Mouse (Mus musculus): ENCODE data around the gene Foxo1. TPM values are rescaled to one million over a fixed set of nuclear protein-coding genes. Genes with fewer than 3 reads are reported as not detected.

Gene Foxo1
- polyA plus RNA-seq, 1 experiment from 2014 or later: 5.8 TPM

DNA sequence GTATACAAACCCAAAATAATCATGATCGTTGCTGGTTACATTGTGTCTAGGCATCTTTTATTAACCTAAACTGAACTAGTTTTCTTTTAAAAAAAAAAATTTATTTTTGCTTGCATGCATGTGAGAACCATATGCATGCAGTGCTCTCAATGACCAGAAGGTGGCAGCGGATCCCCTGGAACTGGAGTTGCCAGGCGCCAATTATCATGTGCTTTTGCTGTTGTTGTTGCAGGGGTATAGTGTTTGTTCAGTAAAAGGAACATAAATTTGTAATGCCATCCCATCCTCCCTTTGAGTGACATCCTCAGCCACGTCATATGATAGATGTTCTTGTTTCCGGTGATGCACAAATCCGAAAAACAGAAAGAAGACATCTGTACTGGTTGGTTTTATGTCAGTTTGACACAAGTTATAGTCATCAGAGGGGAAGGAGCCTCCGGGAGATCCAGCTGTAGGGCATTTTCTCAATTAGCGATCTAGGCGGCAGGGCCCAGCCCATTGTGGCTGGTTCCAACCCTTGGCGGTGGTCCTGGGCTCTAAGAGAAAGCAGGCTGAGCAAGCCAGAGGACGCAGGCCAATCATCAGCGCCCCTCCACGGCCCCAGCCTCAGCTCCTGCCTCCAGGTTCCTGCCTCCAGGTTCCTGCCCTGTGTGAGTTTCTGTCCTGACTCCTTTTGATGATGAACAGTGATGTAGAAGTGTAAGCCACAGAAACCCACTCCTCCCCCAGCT, 5.5 kb upstream of the Foxo1 start:
- Histone ChIP-seq H3K9me3 (replicated peaks; ENCODE audit: control insufficient read depth, low read length) (no peaks in the 10 kb centered on the region), H3K9ac (replicated peaks; ENCODE audit: low read length) (no peak overlapping the region), H3K27ac (replicated peaks; ENCODE audit: low read depth, low read length) (no peak overlapping the region), H3K4me2 (ENCODE audit: low read depth, low read length) (no peak overlapping the region), H3K4me3 (ENCODE audit: low read depth, low read length) (no peak overlapping the region), H3K36me3 (replicated peaks; ENCODE audit: control insufficient read depth, insufficient read depth, low read depth, low read length) (no peaks in the 10 kb centered on the region), H3K27me3 (ENCODE audit: control insufficient read depth, insufficient read depth, low read length) (peaks cover 6% of the 10 kb centered on the region), H3K4me1 (ENCODE audit: control insufficient read depth, insufficient read depth, low read length) (no peaks in the 10 kb centered on the region)
- ATAC-seq (replicated peaks; ENCODE audit: insufficient number of reproducible peaks, low FRiP score, low TSS enrichment, low read depth) (no peak), DNase-seq (ENCODE audit: low spot score) (peak; percentile 88)
- 45% methylated on average over 13 of the region's 13 CpGs for WGBS

DNA sequence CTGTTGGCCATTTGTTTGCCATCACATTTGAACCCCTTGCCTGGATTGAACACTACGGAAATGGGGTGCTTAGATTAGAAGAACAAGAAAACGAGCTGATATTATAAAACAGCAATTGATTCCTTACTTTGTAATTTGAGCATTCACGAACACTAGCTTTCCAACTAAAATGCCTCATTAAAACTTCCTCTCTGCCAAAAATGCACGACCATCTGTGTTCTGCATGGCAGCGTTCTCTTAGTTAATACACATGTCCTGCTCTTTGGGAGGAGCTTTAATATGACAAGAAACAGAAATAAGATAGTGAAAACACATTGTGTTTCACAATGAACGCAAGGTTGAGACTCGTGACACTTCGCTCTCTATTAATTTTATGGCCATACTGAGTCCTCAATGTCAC, 3.8 kb upstream of the Foxo1 start:
- no peaks in the 10 kb centered on the region for H3K36me3 ChIP-seq (replicated peaks; ENCODE audit: control insufficient read depth, insufficient read depth, low read depth, low read length)
- no peak for ATAC-seq (replicated peaks; ENCODE audit: insufficient number of reproducible peaks, low FRiP score, low TSS enrichment, low read depth)
- no peaks in the 10 kb centered on the region for H3K9me3 ChIP-seq (replicated peaks; ENCODE audit: control insufficient read depth, low read length)
- DNase-seq (ENCODE audit: low spot score): no peak
- H3K9ac ChIP-seq (replicated peaks; ENCODE audit: low read length): no peak overlapping the region
- peaks cover 6% of the 10 kb centered on the region for H3K27me3 ChIP-seq (ENCODE audit: control insufficient read depth, insufficient read depth, low read length)
- H3K27ac ChIP-seq (replicated peaks; ENCODE audit: low read depth, low read length): no peak overlapping the region
- 68% methylated on average over 8 of the region's 8 CpGs for WGBS
- no peaks in the 10 kb centered on the region for H3K4me1 ChIP-seq (ENCODE audit: control insufficient read depth, insufficient read depth, low read length)
- H3K4me3 ChIP-seq (ENCODE audit: low read depth, low read length): no peak overlapping the region
- H3K4me2 ChIP-seq (ENCODE audit: low read depth, low read length): no peak overlapping the region

DNA sequence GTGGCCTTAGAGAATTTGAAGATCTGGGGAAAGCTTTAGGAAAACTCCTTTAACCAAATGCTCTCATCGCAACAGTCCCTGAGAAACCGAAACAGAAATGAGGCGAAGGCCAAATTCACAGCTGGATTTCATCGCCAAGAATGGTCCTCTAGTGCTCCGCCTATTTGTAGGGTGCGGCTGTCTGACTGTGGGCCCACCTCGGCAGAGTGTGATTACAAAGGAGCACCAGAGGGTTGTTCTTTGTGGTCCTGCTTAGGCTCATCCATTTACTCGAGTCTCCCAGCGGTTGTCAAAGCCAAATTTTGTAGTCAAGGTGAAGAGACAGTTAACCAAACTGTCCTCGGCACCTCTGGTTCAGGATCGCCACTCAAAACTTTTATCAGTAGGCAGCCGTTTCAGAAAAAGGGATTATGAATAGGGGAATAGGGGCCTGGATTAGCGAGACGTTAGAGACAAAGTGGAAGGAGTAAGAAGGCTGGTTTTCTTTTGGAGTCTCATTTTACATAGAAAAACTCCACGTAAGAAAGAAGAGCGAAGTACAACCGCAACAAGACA, 1.5 kb upstream of the Foxo1 start:
- no peak overlapping the region for H3K27ac ChIP-seq (replicated peaks; ENCODE audit: low read depth, low read length)
- no peaks in the 10 kb centered on the region for H3K4me1 ChIP-seq (ENCODE audit: control insufficient read depth, insufficient read depth, low read length)
- H3K4me3 ChIP-seq (ENCODE audit: low read depth, low read length): peak overlapping the region; percentile 84; the same call in 1 of the 2 replicates
- ATAC-seq (replicated peaks; ENCODE audit: insufficient number of reproducible peaks, low FRiP score, low TSS enrichment, low read depth) (no peak), DNase-seq (ENCODE audit: low spot score) (no peak)
- no peak overlapping the region for H3K9ac ChIP-seq (replicated peaks; ENCODE audit: low read length)
- 9% methylated on average over 17 of the region's 17 CpGs for WGBS
- H3K9me3 ChIP-seq (replicated peaks; ENCODE audit: control insufficient read depth, low read length): no peaks in the 10 kb centered on the region
- H3K4me2 ChIP-seq (ENCODE audit: low read depth, low read length): no peak overlapping the region
- peaks cover 6% of the 10 kb centered on the region for H3K27me3 ChIP-seq (ENCODE audit: control insufficient read depth, insufficient read depth, low read length)
- H3K36me3 ChIP-seq (replicated peaks; ENCODE audit: control insufficient read depth, insufficient read depth, low read depth, low read length): no peaks in the 10 kb centered on the region

DNA sequence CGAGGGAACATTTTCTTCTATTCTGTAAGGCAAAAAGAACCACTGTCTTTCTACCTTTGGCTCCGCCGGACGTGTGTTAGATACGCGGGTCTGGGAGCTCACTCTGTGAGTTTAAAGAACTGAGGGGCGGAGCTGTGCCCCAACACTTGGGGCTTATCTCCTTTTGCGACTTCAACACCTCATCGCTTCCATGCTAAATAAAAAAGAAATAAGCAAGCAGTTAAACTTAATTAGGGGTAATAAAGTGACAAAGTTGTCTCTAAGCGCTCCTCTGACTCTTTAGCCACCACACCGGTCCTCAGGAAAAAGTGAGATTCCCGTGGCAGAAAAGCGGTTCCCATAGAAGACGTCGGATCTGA, 864 bp upstream of the Foxo1 start:
- ATAC-seq (replicated peaks; ENCODE audit: insufficient number of reproducible peaks, low FRiP score, low TSS enrichment, low read depth): no peak
- Histone ChIP-seq H3K9me3 (replicated peaks; ENCODE audit: control insufficient read depth, low read length) (no peaks in the 10 kb centered on the region), H3K27ac (replicated peaks; ENCODE audit: low read depth, low read length) (no peak overlapping the region), H3K4me3 (ENCODE audit: low read depth, low read length) (peak overlapping the region; percentile 84), H3K27me3 (ENCODE audit: control insufficient read depth, insufficient read depth, low read length) (peaks cover 6% of the 10 kb centered on the region), H3K9ac (replicated peaks; ENCODE audit: low read length) (peak overlapping the region; percentile 61), H3K4me1 (ENCODE audit: control insufficient read depth, insufficient read depth, low read length) (no peaks in the 10 kb centered on the region), H3K4me2 (ENCODE audit: low read depth, low read length) (peak overlapping the region; percentile 95), H3K36me3 (replicated peaks; ENCODE audit: control insufficient read depth, insufficient read depth, low read depth, low read length) (no peaks in the 10 kb centered on the region)
- DNase-seq (ENCODE audit: low spot score): peak; percentile 26
- WGBS: under 1% methylated on average over 15 of the region's 15 CpGs

DNA sequence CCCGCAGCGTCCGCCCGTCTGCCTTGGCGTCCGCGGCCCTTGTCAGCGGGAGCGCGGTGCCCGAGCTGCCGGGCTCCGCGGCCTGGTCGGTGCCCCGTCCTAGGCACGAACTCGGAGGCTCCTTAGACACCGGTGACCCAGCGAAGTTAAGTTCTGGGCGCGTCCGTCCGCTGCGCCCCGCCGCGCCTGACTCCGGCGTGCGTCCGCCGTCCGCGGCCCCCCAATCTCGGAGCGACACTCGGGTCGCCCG, 276 bp downstream of the Foxo1 start:
- WGBS: 0% methylated on average over 34 of the region's 40 CpGs
- DNase-seq (ENCODE audit: low spot score) (no peak), ATAC-seq (replicated peaks; ENCODE audit: insufficient number of reproducible peaks, low FRiP score, low TSS enrichment, low read depth) (peak; percentile 44)
- no peaks in the 10 kb centered on the region for H3K36me3 ChIP-seq (replicated peaks; ENCODE audit: control insufficient read depth, insufficient read depth, low read depth, low read length)
- H3K4me3 ChIP-seq (ENCODE audit: low read depth, low read length): peak overlapping the region; percentile 84
- peak overlapping the region; percentile 65 for H3K27ac ChIP-seq (replicated peaks; ENCODE audit: low read depth, low read length)
- no peaks in the 10 kb centered on the region for H3K9me3 ChIP-seq (replicated peaks; ENCODE audit: control insufficient read depth, low read length)
- H3K4me2 ChIP-seq (ENCODE audit: low read depth, low read length): peak overlapping the region; percentile 97
- peak overlapping the region; percentile 80 for H3K9ac ChIP-seq (replicated peaks; ENCODE audit: low read length)
- H3K4me1 ChIP-seq (ENCODE audit: control insufficient read depth, insufficient read depth, low read length): no peaks in the 10 kb centered on the region
- H3K27me3 ChIP-seq (ENCODE audit: control insufficient read depth, insufficient read depth, low read length): peaks cover 6% of the 10 kb centered on the region

DNA sequence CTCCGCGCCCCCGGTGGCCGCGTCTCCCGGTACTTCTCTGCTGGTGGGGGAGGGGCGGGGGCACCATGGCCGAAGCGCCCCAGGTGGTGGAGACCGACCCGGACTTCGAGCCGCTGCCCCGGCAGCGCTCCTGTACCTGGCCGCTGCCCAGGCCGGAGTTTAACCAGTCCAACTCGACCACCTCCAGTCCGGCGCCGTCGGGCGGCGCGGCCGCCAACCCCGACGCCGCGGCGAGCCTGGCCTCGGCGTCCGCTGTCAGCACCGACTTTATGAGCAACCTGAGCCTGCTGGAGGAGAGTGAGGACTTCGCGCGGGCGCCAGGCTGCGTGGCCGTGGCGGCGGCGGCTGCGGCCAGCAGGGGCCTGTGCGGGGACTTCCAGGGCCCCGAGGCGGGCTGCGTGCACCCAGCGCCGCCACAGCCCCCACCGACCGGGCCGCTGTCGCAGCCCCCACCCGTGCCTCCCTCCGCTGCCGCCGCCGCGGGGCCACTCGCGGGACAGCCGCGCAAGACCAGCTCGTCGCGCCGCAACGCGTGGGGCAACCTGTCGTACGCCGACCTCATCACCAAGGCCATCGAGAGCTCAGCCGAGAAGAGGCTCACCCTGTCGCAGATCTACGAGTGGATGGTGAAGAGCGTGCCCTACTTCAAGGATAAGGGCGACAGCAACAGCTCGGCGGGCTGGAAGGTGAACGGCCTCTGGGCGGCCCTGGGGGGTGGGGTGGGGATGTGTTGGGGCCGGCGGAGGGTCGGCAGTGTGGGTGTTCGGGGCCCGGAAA, 789 bp downstream of the Foxo1 start:
- under 1% methylated on average over 81 of the region's 89 CpGs for WGBS
- peak overlapping the region; percentile 97 for H3K4me2 ChIP-seq (ENCODE audit: low read depth, low read length)
- no peaks in the 10 kb centered on the region for H3K4me1 ChIP-seq (ENCODE audit: control insufficient read depth, insufficient read depth, low read length)
- H3K36me3 ChIP-seq (replicated peaks; ENCODE audit: control insufficient read depth, insufficient read depth, low read depth, low read length): no peaks in the 10 kb centered on the region
- peak; percentile 43 for DNase-seq (ENCODE audit: low spot score)
- peak; percentile 21; the same call in 1 of the 2 replicates for ATAC-seq (replicated peaks; ENCODE audit: insufficient number of reproducible peaks, low FRiP score, low TSS enrichment, low read depth)
- H3K27me3 ChIP-seq (ENCODE audit: control insufficient read depth, insufficient read depth, low read length): peaks cover 6% of the 10 kb centered on the region
- no peaks in the 10 kb centered on the region for H3K9me3 ChIP-seq (replicated peaks; ENCODE audit: control insufficient read depth, low read length)
- H3K9ac ChIP-seq (replicated peaks; ENCODE audit: low read length): peak overlapping the region; percentile 80
- H3K4me3 ChIP-seq (ENCODE audit: low read depth, low read length): peak overlapping the region; percentile 84
- peak overlapping the region; percentile 65 for H3K27ac ChIP-seq (replicated peaks; ENCODE audit: low read depth, low read length)

DNA sequence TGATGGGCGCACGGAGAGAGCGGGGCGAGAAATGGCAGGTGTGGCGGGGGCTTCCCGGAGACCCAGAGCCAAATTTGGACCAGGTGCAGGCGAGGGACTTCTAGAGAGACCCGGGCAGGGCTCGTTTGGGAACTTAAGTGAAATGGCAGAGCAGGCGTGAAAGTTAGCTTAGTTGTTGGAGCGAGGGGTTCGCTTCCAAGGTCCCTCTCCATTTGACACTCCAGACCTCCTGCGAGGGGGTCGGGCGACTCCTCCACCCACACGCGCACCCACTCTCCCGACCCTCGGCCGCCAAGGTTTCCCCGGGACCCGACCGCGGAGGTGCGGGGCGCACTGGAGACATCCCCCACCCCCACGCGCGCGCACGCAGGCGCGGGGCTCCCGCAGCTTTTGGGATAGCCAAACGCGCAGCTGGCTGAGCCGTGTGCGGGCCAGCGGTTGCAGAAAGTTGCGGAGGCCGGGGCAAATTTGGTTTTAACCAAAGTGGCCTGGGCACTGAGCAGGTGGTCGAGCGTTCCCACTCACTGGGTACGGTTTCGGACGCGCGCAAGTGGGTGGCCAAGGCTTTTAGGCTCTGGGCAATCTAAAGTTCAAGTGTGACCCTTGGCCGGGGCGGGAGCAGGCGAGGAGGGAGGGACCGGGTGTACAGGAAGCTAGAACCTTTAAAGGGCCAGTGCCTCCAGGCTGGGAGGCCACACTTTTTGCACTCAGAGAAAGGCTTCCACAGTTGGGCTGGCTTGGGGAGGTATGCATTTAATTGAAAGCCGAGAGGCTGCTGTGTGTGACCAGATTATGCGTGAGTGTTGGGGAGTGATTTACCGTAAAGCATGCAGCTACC, 1.6 kb downstream of the Foxo1 start:
- WGBS: under 1% methylated on average over 55 of the region's 55 CpGs
- Histone ChIP-seq H3K9me3 (replicated peaks; ENCODE audit: control insufficient read depth, low read length) (no peaks in the 10 kb centered on the region), H3K4me1 (ENCODE audit: control insufficient read depth, insufficient read depth, low read length) (no peaks in the 10 kb centered on the region), H3K4me2 (ENCODE audit: low read depth, low read length) (peak overlapping the region; percentile 97), H3K4me3 (ENCODE audit: low read depth, low read length) (peak overlapping the region; percentile 84), H3K9ac (replicated peaks; ENCODE audit: low read length) (peak overlapping the region; percentile 80), H3K36me3 (replicated peaks; ENCODE audit: control insufficient read depth, insufficient read depth, low read depth, low read length) (no peaks in the 10 kb centered on the region), H3K27me3 (ENCODE audit: control insufficient read depth, insufficient read depth, low read length) (peaks cover 6% of the 10 kb centered on the region), H3K27ac (replicated peaks; ENCODE audit: low read depth, low read length) (no peak overlapping the region)
- ATAC-seq (replicated peaks; ENCODE audit: insufficient number of reproducible peaks, low FRiP score, low TSS enrichment, low read depth) (0 out of 2 replicates have a peak, but pooled peaks have one; percentile 15), DNase-seq (ENCODE audit: low spot score) (peak; percentile 70)
